Mouse (Mus musculus) embryonic fibroblast, embryonic 13.5 days (primary cell): Measurements from ENCODE around the gene Ap5s1. TPM values are rescaled to one million over a fixed set of nuclear protein-coding genes. Genes with fewer than 3 reads are reported as not detected.

Source experiments
- H3K27ac ChIP-seq: 2 replicates; pipeline ENCODE4 v1.5.1; 2012; ENCODE audit warnings: low read length, control low read depth, inconsistent platforms; ENCODE audit not compliant: insufficient read depth
- H3K4me1 ChIP-seq: 2 replicates; pipeline ENCODE4 v1.6.1; 2011; ENCODE audit warnings: low read length; ENCODE audit not compliant: control insufficient read depth, insufficient read depth
- H3K4me3 ChIP-seq: 2 replicates; pipeline ENCODE4 v1.5.1; 2011; ENCODE audit warnings: mild to moderate bottlenecking, control low read depth, low read length; ENCODE audit not compliant: insufficient read depth
- CTCF ChIP-seq: IDR thresholded peaks from 2 replicates; pipeline ENCODE4 v1.5.1; 2011; ENCODE audit warnings: mild to moderate bottlenecking, control low read depth, low read length, moderate library complexity, borderline replicate concordance; ENCODE audit not compliant: insufficient read depth
- POLR2A ChIP-seq: IDR thresholded peaks from 2 replicates; pipeline ENCODE4 v1.6.1; 2011; ENCODE audit warnings: low read depth, mild to moderate bottlenecking, control low read depth, low read length, moderate library complexity
- polyA plus RNA-seq: library from polyadenylated mRNA; stranded (reverse); fragments of >200 nt; gene quantifications from 2 replicates; pipeline ENCODE4 v1.2.4, GENCODE M21; 2011; ENCODE audit warnings: low read depth; ENCODE audit not compliant: missing spikeins, insufficient read length

Gene Ap5s1
- 13.0 and 13.8 TPM in 2 replicates for polyA plus RNA-seq

DNA sequence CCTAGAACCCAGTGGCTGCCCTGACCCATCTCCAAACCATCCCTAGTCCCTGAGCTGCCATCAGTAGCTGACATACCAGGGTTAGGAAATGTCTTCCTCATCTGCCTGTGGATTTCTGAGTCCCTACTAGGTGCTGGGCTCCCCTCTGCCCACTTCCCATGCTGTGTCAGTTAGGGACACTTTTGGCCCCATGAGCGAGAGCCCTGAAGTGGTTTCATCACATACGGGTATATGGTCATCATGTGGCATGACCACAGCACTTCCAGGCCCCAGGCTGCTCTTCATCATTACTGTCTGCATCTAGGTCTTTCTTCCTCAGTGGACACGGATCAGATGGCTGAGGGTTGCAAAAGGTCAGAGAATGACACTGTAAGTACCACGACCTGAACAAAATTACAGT, at the start of gene Ap5s1:
Gene Ap5s1, plus strand, starts transcription at position 301 of the 400 bp plus-strand sequence.
- H3K4me1 ChIP-seq = peaks cover 4% of the 10 kb centered on the region
- H3K27ac ChIP-seq = no peak within 1 kb of the TSS
- TF ChIP-seq POLR2A = no peak
- TF ChIP-seq CTCF = no peak
- H3K4me3 ChIP-seq = no peak within 1 kb of the TSS

DNA sequence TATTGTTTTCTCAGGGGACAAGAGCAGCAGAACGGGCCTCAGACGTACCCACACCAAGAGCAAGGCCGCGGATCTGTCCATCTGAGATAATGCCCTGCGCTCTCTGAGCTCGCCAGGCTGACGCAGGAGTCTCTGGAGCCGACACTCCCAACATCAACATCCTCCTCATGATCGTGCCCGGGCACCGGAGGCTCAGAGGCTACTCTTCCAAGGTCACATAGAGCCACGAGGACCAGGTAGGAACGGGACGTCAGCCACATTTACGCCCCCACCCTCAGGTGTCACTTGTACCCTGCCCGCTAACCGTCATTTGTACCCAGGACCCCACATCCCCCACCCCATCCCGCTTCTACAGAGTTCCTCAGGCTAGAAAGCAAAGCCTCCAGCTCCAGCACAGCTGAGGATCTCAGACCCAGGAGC, 47.4 kb upstream of the Ap5s1 start:
- Histone ChIP-seq H3K27ac (no peak overlapping the region), H3K4me1 (peaks cover 3% of the 10 kb centered on the region; the same call in 1 of the 2 replicates)
- TF ChIP-seq POLR2A (no peak), CTCF (no peak)

DNA sequence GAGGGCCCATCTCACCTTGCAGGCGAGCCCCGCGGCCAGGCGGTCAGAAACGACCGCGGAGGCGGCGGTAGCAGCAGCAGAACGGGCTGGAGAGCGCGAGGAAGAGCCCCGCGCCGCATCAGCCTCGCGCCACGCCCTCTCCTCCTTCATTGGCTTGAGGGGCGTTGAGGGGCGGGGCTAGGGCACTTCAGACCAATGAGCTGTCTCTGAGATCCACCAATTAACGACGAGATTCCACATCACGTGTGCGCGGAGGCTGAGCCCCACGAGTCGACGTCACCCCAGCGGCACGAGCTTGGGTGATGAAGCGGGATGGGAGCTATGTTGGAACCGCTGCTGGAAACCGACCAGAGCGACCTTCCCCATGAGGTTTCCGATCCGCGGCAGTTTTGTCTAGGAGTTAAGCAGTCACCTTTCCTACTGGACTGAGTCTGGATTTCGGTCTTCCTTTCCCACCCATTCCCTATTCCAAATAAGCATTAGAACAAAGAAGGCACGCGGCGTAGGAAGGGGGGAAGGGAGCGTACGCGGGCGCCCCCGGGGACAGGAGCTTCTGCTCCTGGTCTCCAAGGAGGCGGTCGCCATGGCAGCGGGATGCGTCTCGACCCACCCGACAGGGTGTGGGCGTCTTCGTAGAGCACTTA, 46.8 kb upstream of the Ap5s1 start, which contains the start of gene 1700037H04Rik:
Gene 1700037H04Rik, minus strand, starts transcription at position 144 of the 644 bp plus-strand sequence.
- TF ChIP-seq POLR2A (peak; percentile 93), CTCF (no peak)
- peak within 1 kb of the TSS; percentile 70 for H3K27ac ChIP-seq
- peaks cover 3% of the 10 kb centered on the region; the same call in 1 of the 2 replicates for H3K4me1 ChIP-seq
- H3K4me3 ChIP-seq = peak within 1 kb of the TSS; percentile 76

More for the DNA sequence above, 47.4 kb upstream of the Ap5s1 start:
- peak overlapping the region; percentile 76 for H3K4me3 ChIP-seq

DNA sequence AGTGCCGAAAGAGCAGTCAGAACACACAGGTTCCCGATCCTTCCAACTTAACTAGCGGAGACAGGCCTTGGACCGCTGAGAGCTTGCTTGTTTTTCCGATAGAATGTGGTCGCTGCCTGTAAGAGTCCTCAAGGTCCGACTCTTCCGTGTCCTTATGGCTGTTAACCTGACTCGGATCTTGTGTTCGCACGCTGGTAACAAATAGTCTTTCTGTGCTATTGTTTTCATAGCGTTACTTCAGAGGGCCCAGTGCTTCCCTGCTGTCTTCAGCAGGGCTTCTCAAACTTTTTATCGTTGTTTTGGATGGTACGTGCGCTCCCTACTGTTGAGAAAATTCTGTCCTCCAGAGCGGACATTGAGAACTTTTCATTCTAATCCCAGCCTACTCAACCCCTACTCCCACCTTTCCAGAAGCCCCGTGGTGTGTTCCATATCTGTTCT, 46.2 kb upstream of the Ap5s1 start:
- peak overlapping the region; percentile 56 for H3K4me3 ChIP-seq
- H3K27ac ChIP-seq = peak overlapping the region; percentile 70
- TF ChIP-seq CTCF = no peak
- TF ChIP-seq POLR2A = peak; percentile 24; the same call in 1 of the 2 replicates
- H3K4me1 ChIP-seq = peaks cover 3% of the 10 kb centered on the region; the same call in 1 of the 2 replicates

DNA sequence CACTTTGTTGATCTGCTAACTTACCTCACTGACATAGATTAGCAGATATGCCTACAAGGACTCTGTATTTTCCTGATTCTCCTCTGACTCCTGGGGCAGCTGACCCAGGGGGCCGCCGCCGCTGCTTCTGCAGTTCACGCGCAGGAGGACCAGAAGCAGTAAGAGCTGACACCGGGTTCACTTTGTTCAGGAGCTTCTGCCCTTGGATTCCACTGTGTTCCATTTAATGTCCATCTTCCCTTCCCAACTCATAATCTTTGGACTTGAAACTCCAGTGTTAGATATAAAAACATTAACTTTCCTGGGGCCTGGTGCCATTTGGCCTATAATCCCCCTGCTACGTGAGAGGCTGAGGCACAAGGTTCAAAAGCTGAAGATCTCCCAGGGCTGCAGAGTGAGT, 43.0 kb upstream of the Ap5s1 start:
- TF ChIP-seq CTCF (no peak), POLR2A (no peak)
- no peak overlapping the region for H3K27ac ChIP-seq

DNA sequence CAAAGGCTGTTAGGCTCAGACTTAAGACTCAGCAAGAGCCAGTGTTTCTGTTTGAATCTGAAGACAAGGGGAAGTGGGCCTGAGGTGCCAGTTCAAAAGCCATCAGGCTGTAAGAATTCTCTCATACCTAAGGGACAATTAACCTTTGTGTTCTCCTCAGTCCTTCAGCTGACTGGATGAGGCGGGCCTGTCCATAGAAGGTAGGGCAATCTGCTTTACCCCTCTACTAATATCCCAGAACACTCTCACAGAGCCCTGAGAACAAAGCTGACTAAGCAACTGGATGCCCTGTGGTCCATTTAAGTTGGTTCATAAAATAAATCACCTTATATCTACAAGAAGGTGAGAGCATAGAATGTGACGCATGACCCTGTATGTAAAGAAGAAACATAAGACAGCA, 40.7 kb upstream of the Ap5s1 start:
- Histone ChIP-seq H3K4me1 (no peaks in the 10 kb centered on the region), H3K27ac (no peak overlapping the region), H3K4me3 (no peak overlapping the region)
- TF ChIP-seq CTCF (no peak), POLR2A (no peak)

More for the DNA sequence above, 43.0 kb upstream of the Ap5s1 start:
- no peaks in the 10 kb centered on the region for H3K4me1 ChIP-seq
- no peak overlapping the region for H3K4me3 ChIP-seq

DNA sequence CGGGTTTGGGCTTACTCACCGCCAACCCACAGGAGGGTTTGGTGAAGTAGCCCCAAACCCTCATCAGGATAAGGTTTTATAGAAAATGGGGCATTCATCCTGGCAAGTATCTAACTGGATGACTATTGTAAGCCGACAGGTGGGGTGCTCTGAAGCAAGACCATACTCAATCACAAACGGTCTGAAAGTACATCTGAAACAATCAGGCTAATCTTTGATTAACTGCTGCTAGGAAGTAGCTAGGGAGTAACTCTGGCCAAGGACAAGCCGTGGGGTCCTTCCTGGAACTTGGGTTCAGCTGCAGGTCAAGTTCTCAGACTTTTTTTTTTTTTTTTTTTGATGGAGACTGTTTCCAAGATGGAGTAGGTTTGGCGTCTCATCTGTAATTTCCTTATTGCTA, 38.9 kb upstream of the Ap5s1 start:
- no peaks in the 10 kb centered on the region for H3K4me1 ChIP-seq

DNA sequence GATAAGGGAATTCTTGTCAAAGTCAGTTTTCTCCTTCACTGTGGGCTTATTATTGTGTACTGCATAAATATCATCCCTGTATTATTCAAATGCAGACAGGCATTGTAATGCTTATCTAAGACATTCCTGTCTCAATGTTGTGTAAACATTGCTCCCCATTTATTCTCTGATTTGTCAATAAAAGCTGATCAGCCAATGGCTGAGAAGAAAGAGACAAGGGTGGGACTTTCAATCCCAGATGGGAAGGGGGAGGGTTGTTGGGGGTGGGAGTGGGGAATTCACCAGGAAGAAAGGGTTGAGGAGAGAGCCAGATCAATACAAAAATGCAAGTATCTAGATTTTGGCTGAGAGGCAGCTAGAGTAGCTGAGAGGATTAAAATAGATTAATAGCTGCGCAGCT, 38.0 kb upstream of the Ap5s1 start:
- no peak overlapping the region for H3K4me3 ChIP-seq
- no peak overlapping the region for H3K27ac ChIP-seq
- no peaks in the 10 kb centered on the region for H3K4me1 ChIP-seq
- TF ChIP-seq POLR2A (no peak), CTCF (no peak)

More for the DNA sequence above, 38.9 kb upstream of the Ap5s1 start:
- Histone ChIP-seq H3K4me3 (no peak overlapping the region), H3K27ac (no peak overlapping the region)
- TF ChIP-seq POLR2A (no peak), CTCF (no peak)

DNA sequence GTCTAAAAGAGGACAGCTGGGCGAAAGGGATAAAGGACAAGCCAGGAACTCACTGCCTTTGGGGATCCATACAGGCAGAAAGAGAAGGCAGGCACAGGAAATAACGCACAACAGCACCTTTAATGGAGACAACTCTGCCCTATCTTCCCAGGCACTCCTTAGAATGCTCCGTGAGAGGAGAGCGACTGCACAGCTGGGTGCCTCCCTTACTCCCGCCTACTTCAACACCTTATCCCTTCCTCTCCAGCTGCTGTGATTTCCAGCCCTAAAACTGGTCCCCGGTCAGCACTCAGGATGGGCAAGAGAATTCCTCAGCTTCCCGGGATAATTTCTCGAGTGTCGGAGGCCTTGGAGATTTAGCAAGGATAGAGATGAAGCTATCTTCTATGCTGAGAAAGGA, 35.9 kb upstream of the Ap5s1 start:
- no peak overlapping the region for H3K27ac ChIP-seq
- no peaks in the 10 kb centered on the region for H3K4me1 ChIP-seq
- no peak overlapping the region for H3K4me3 ChIP-seq
- TF ChIP-seq CTCF (no peak), POLR2A (no peak)

DNA sequence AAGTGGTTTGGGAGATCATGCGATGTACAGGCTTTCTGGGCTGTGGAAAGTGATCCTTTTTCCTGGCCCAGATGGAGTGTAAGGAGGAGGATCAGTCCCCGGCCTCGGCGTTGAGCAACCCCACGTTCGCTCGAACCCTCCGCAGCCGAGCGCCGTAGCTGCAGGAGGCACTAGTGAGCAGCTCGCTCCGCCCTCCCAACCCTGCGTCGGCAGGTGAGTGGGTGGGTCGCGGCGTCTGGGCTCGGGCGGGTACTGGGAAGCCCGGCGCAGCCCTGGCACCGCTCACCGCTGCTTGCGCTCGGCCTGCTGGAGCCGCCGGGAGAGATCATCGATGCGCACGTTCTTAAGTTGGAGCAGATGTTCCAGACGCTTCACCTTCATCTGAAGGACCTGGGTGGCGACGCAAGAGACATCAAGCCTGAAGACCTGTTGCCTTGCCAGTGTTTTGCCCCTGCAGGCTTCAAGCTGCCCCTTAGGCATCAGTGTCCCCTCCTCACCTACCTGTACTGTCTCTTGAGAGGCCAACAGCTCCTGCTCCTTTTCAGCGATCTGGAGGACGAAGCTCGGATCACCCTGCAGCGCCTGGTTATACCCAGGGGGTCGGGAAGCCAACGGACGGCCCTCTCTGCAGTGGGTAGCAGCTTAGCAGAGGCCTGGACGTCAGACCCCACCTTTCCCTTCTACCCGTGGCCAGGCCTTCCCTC, 35.3 kb upstream of the Ap5s1 start:
- H3K4me3 ChIP-seq = no peak overlapping the region
- no peak for TF ChIP-seq CTCF
- TF ChIP-seq POLR2A = no peak
- H3K4me1 ChIP-seq = no peaks in the 10 kb centered on the region
- no peak overlapping the region for H3K27ac ChIP-seq
